Mouse (Mus musculus): ENCODE data around the gene Sbf2. TPM values are rescaled to one million over a fixed set of nuclear protein-coding genes. Genes with fewer than 3 reads are reported as not detected.

Gene Sbf2
- polyA plus RNA-seq, 1 experiment from 2014 or later, result 38.4 TPM

DNA sequence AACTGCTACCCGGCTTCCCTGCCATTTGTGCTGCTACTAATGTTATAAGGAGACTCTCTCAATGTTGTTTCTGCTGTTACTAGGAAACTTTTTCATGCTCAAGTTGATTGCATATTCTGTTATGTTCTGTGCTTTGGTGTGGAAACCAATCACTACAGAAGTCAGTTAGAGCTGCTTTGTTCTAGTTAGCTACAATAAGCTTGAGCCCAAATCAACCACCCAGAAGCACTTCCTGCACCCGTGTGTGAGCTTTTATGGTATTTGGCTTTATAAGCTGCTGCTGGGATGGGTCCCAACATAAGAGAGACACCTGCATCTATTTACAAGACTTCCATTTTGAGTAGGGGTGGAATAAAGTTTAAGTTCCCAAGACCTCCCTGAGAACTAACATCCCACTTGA lies 260.8 kb downstream of the Sbf2 start:
- Histone ChIP-seq H3K4me2 (ENCODE audit: low read length) (no peak overlapping the region), H3K4me1 (ENCODE audit: control insufficient read depth in 2 of 2, insufficient read depth in 2 of 2, low read length in 2 of 2) (no peaks in the 10 kb centered on the region), H3K27ac (replicated peaks in 1 of 2; ENCODE audit: control insufficient read depth in 1 of 2, insufficient read depth in 1 of 2, low read depth in 2 of 2, low read length in 2 of 2) (no peak overlapping the region), H3K27me3 (ENCODE audit: control insufficient read depth, insufficient read depth, low read length) (no peaks in the 10 kb centered on the region), H3K4me3 (ENCODE audit: control insufficient read depth in 1 of 2, insufficient read depth in 1 of 2, low read depth in 1 of 2, low read length in 2 of 2) (no peak overlapping the region), H3K9ac (ENCODE audit: low read length) (no peak overlapping the region), H3K9me3 (ENCODE audit: control insufficient read depth, low read length) (no peaks in the 10 kb centered on the region), H3K36me3 (ENCODE audit: control insufficient read depth, insufficient read depth, low read length) (peaks cover 16% of the 10 kb centered on the region)
- ATAC-seq (ENCODE audit: insufficient number of reproducible peaks, insufficient read depth, low FRiP score, low read depth), result no peak
- WGBS, result 85% methylated on average over 2 of the region's 2 CpGs

DNA sequence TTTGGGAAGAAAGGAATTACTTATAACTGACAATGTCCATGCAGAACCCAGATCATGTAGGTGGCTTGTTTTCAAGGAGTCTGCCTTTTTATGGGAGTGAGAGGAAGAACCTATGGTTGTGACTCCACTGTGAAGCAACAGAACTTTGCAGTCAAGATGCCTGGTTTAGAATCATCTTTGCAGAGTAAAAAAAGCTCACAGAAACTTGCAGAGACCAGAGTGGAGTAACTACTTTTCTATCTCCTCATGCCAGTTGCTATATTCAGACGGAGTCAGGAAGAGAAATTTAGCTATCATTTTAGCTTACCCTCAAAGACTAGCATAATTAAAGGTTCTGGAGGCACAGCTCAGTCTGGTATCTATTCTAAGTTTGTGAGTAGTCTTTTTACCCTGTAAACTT lies 267.5 kb downstream of the Sbf2 start:
- Histone ChIP-seq H3K27me3 (ENCODE audit: control insufficient read depth, insufficient read depth, low read length) (no peaks in the 10 kb centered on the region), H3K36me3 (ENCODE audit: control insufficient read depth, insufficient read depth, low read length) (peaks cover 31% of the 10 kb centered on the region), H3K4me1 (ENCODE audit: control insufficient read depth in 2 of 2, insufficient read depth in 2 of 2, low read length in 2 of 2) (no peaks in the 10 kb centered on the region), H3K9ac (ENCODE audit: low read length) (no peak overlapping the region), H3K27ac (replicated peaks in 1 of 2; ENCODE audit: control insufficient read depth in 1 of 2, insufficient read depth in 1 of 2, low read depth in 2 of 2, low read length in 2 of 2) (no peak overlapping the region), H3K4me2 (ENCODE audit: low read length) (no peak overlapping the region), H3K9me3 (ENCODE audit: control insufficient read depth, low read length) (no peaks in the 10 kb centered on the region), H3K4me3 (ENCODE audit: control insufficient read depth in 1 of 2, insufficient read depth in 1 of 2, low read depth in 1 of 2, low read length in 2 of 2) (no peak overlapping the region)
- 86% methylated on average over 1 of the region's 1 CpGs for WGBS
- no peak for ATAC-seq (ENCODE audit: insufficient number of reproducible peaks, insufficient read depth, low FRiP score, low read depth)

DNA sequence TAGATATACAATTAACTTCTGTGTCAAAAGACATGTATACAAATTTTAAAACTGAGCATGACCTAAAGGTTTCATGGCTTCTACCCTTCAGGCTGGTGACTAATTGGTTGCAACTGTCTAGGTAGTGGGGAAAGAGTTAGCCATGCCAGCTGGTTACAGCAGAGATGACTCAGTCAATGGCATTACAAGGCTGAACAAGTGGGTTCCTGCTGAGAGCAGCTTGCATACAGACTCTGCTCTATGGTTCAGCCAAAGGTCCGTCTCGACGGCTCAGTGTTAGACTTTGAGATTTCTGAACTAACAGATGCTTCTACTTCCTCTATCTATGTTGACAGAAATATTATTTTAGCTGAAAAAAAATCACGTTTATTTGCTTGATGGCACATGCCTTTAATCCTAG lies 277.1 kb downstream of the Sbf2 start:
- peaks cover 63% of the 10 kb centered on the region for H3K36me3 ChIP-seq (ENCODE audit: control insufficient read depth, insufficient read depth, low read length)
- no peak overlapping the region for H3K27ac ChIP-seq (replicated peaks in 1 of 2; ENCODE audit: control insufficient read depth in 1 of 2, insufficient read depth in 1 of 2, low read depth in 2 of 2, low read length in 2 of 2)
- no peak overlapping the region for H3K9ac ChIP-seq (ENCODE audit: low read length)
- H3K4me1 ChIP-seq (ENCODE audit: control insufficient read depth in 2 of 2, insufficient read depth in 2 of 2, low read length in 2 of 2), result no peaks in the 10 kb centered on the region
- no peaks in the 10 kb centered on the region for H3K9me3 ChIP-seq (ENCODE audit: control insufficient read depth, low read length)
- H3K27me3 ChIP-seq (ENCODE audit: control insufficient read depth, insufficient read depth, low read length), result no peaks in the 10 kb centered on the region
- H3K4me2 ChIP-seq (ENCODE audit: low read length), result no peak overlapping the region
- no peak for ATAC-seq (ENCODE audit: insufficient number of reproducible peaks, insufficient read depth, low FRiP score, low read depth)
- H3K4me3 ChIP-seq (ENCODE audit: control insufficient read depth in 1 of 2, insufficient read depth in 1 of 2, low read depth in 1 of 2, low read length in 2 of 2), result no peak overlapping the region
- 84% methylated on average over 4 of the region's 4 CpGs for WGBS

DNA sequence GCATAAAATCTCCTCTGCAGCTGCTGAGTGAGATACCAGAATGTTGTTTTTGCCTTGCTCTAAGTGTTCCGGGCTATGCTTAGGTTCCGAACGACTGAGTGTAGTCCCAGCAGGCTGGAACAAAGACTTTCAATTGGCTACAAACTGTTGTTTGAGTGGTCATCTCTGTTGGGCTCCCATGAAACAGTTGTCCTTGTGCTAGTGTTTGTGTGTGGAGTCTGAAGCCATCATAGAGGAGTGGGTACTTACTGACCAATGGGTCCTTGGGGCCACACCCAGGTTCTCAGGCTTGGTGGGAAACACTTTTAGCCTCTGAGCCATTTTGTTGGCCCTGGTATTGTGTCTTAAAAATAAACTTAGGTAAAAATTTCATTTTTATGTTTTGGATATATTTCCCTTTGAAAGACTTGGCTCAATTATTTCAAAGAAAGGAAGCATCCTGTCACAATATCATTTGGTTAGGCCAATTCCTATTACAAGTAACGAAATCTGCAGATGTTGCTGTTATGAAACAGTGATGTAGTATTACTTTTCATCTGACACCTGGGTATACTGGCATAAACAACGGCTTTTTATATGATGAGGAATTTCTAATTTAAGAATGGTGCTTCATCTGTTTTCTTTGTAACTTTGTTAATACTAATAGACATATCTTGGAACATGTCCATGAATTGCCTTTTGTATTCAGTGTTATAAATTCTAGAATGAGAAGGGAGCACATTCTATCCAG lies 289.2 kb downstream of the Sbf2 start:
- 92% methylated on average over 5 of the region's 5 CpGs for WGBS
- Histone ChIP-seq H3K27ac (replicated peaks in 1 of 2; ENCODE audit: control insufficient read depth in 1 of 2, insufficient read depth in 1 of 2, low read depth in 2 of 2, low read length in 2 of 2) (no peak overlapping the region), H3K36me3 (ENCODE audit: control insufficient read depth, insufficient read depth, low read length) (peaks cover 87% of the 10 kb centered on the region), H3K4me1 (ENCODE audit: control insufficient read depth in 2 of 2, insufficient read depth in 2 of 2, low read length in 2 of 2) (no peaks in the 10 kb centered on the region), H3K9ac (ENCODE audit: low read length) (no peak overlapping the region), H3K4me2 (ENCODE audit: low read length) (no peak overlapping the region), H3K4me3 (ENCODE audit: control insufficient read depth in 1 of 2, insufficient read depth in 1 of 2, low read depth in 1 of 2, low read length in 2 of 2) (no peak overlapping the region), H3K9me3 (ENCODE audit: control insufficient read depth, low read length) (peaks cover 3% of the 10 kb centered on the region; the same call in 1 of the 2 replicates), H3K27me3 (ENCODE audit: control insufficient read depth, insufficient read depth, low read length) (no peaks in the 10 kb centered on the region)
- no peak for ATAC-seq (ENCODE audit: insufficient number of reproducible peaks, insufficient read depth, low FRiP score, low read depth)

DNA sequence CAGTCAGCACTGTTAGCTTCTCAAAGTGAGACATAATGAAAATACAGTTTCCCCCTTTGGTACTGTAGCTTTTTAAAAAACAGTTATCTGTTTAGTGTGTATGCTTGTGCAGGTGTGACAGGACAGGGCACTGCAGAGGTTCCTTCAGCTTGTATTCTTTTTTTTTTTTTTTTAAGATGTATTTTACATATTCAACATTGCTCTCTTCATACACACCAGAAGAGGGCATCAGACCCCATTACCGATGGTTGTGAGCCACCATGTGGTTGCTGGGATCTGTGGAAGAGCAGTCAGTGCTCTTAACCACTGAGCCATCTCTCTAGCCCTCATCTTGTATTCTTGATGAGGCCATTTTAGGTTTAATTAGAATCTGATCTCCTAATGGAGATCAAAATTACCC lies 289.9 kb downstream of the Sbf2 start:
- H3K4me3 ChIP-seq (ENCODE audit: control insufficient read depth in 1 of 2, insufficient read depth in 1 of 2, low read depth in 1 of 2, low read length in 2 of 2), result no peak overlapping the region

DNA sequence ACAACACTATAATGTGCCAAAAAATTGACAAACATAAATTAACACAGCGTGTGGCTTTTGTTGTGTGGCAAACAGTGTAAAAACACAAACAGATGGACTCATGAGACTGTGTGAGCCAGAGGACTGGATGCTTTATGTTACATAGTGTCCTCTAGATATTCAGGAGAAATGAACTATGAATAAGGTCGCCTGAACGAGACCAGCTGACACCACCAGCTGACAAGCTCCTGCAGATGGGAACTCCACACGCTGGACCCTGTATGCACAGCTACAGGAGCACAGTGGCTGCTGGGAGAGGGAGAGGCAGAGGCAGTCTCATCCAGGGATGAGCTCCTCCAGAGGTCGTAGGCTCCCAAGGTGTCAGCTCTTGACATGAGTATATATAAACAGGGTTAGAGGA lies 293.6 kb downstream of the Sbf2 start:
- Histone ChIP-seq H3K4me3 (ENCODE audit: control insufficient read depth in 1 of 2, insufficient read depth in 1 of 2, low read depth in 1 of 2, low read length in 2 of 2) (no peak overlapping the region), H3K27ac (replicated peaks in 1 of 2; ENCODE audit: control insufficient read depth in 1 of 2, insufficient read depth in 1 of 2, low read depth in 2 of 2, low read length in 2 of 2) (no peak overlapping the region), H3K9me3 (ENCODE audit: control insufficient read depth, low read length) (peaks cover 4% of the 10 kb centered on the region), H3K36me3 (ENCODE audit: control insufficient read depth, insufficient read depth, low read length) (peaks cover 73% of the 10 kb centered on the region), H3K27me3 (ENCODE audit: control insufficient read depth, insufficient read depth, low read length) (no peaks in the 10 kb centered on the region), H3K9ac (ENCODE audit: low read length) (no peak overlapping the region), H3K4me1 (ENCODE audit: control insufficient read depth in 2 of 2, insufficient read depth in 2 of 2, low read length in 2 of 2) (peaks cover 4 to 7% of the 10 kb centered on the region in 2 experiments; a peak in 3 of 4 replicates), H3K4me2 (ENCODE audit: low read length) (no peak overlapping the region)
- no peak for ATAC-seq (ENCODE audit: insufficient number of reproducible peaks, insufficient read depth, low FRiP score, low read depth)
- WGBS, result 82% methylated on average over 5 of the region's 5 CpGs

More for the DNA sequence above, 289.9 kb downstream of the Sbf2 start:
- Histone ChIP-seq H3K27ac (replicated peaks in 1 of 2; ENCODE audit: control insufficient read depth in 1 of 2, insufficient read depth in 1 of 2, low read depth in 2 of 2, low read length in 2 of 2) (no peak overlapping the region), H3K27me3 (ENCODE audit: control insufficient read depth, insufficient read depth, low read length) (no peaks in the 10 kb centered on the region), H3K4me2 (ENCODE audit: low read length) (no peak overlapping the region), H3K9me3 (ENCODE audit: control insufficient read depth, low read length) (peaks cover 3% of the 10 kb centered on the region; the same call in 1 of the 2 replicates), H3K36me3 (ENCODE audit: control insufficient read depth, insufficient read depth, low read length) (peaks cover 87% of the 10 kb centered on the region), H3K4me1 (ENCODE audit: control insufficient read depth in 2 of 2, insufficient read depth in 2 of 2, low read length in 2 of 2) (peaks cover 0 to 4% of the 10 kb centered on the region in 2 experiments; a peak in 2 of 4 replicates), H3K9ac (ENCODE audit: low read length) (no peak overlapping the region)
- no peak for ATAC-seq (ENCODE audit: insufficient number of reproducible peaks, insufficient read depth, low FRiP score, low read depth)
- 76% methylated on average over 1 of the region's 1 CpGs for WGBS

DNA sequence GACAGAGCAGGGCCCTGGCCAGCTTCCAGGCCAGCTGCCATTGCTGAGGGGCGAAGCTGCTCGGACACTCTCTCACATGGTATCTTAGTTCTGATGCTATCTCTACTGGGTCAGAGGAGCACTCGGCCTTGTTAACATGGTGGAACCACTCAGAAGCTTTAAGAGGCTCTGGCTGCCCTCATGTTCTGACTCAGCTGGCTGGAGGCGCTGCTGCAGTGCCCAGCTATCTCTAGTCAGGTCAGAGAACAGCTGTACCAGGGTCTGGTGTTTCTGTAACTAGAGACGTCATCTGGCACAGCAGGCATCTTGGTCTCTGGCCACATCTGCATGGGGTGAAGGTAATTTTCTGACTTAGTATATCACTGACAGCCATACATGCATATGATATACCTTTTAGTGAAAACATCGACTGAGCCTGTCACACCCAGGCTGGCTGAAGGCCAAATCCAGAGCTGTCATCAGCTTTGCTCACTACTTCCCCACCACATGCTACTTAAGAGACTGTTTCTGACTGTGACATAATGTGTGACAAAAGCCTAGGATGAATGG lies 295.7 kb downstream of the Sbf2 start:
- Histone ChIP-seq H3K36me3 (ENCODE audit: control insufficient read depth, insufficient read depth, low read length) (peaks cover 74% of the 10 kb centered on the region), H3K4me2 (ENCODE audit: low read length) (no peak overlapping the region; the same call in 1 of the 2 replicates)
- ATAC-seq (ENCODE audit: insufficient number of reproducible peaks, insufficient read depth, low FRiP score, low read depth), result peak; percentile 82

More for the DNA sequence above, 295.7 kb downstream of the Sbf2 start:
- peak overlapping the region; percentile 24 to 60 for H3K27ac ChIP-seq (replicated peaks in 1 of 2; ENCODE audit: control insufficient read depth in 1 of 2, insufficient read depth in 1 of 2, low read depth in 2 of 2, low read length in 2 of 2)
- no peak overlapping the region for H3K4me3 ChIP-seq (ENCODE audit: control insufficient read depth in 1 of 2, insufficient read depth in 1 of 2, low read depth in 1 of 2, low read length in 2 of 2)
- H3K9ac ChIP-seq (ENCODE audit: low read length), result no peak overlapping the region
- H3K4me1 ChIP-seq (ENCODE audit: control insufficient read depth in 2 of 2, insufficient read depth in 2 of 2, low read length in 2 of 2), result peaks cover 4 to 7% of the 10 kb centered on the region in 2 experiments; a peak in 3 of 4 replicates
- peaks cover 7% of the 10 kb centered on the region; the same call in 1 of the 2 replicates for H3K9me3 ChIP-seq (ENCODE audit: control insufficient read depth, low read length)
- WGBS, result 17% methylated on average over 6 of the region's 6 CpGs
- H3K27me3 ChIP-seq (ENCODE audit: control insufficient read depth, insufficient read depth, low read length), result no peaks in the 10 kb centered on the region

All from heart, embryonic 14.5 days (tissue).